Mouse (Mus musculus) ES-CJ7 (cell line): Measurements from ENCODE around the gene Ceacam1.
"Not testable (repeated sequence)": the region's sequence is repeated elsewhere in the genome, so short reads cannot be mapped to it uniquely, and the experiment has no call there.

Source experiments
- DNase-seq: peaks from one replicate; pipeline ENCODE4 v3.0.0; 2011; ENCODE audit warnings: low read depth, low spot score

Ceacam1 gene

GRCm38 (mm10) chr7:25439978-25440815, 37.2 kb downstream of the Ceacam1 start:
- DNase-seq: no peak

GRCm38 (mm10) chr7:25439124-25439822, 38.1 kb downstream of the Ceacam1 start:
- DNase-seq: no peak

GRCm38 (mm10) chr7:25436704-25437103, 40.7 kb downstream of the Ceacam1 start:
- DNase-seq: no peak

GRCm38 (mm10) chr7:25436226-25436625, 41.2 kb downstream of the Ceacam1 start:
- peak; percentile 85 for DNase-seq

GRCm38 (mm10) chr7:25435546-25435851, 41.9 kb downstream of the Ceacam1 start:
- no peak for DNase-seq

- DNase-seq: no peak
These were observed 42.5 kb downstream of the Ceacam1 start for GRCm38 (mm10) chr7:25434654-25435545.

- DNase-seq: no peak
These were observed 43.4 kb downstream of the Ceacam1 start for GRCm38 (mm10) chr7:25433781-25434560.

- peak; percentile 100 for DNase-seq
These were observed 44.3 kb downstream of the Ceacam1 start for GRCm38 (mm10) chr7:25433007-25433541.

- no peak for DNase-seq
These were observed 45.0 kb downstream of the Ceacam1 start for GRCm38 (mm10) chr7:25432381-25432780.

- DNase-seq: no peak
These were observed 47.3 kb downstream of the Ceacam1 start for GRCm38 (mm10) chr7:25429886-25430784.

GRCm38 (mm10) chr7:25428321-25428720, 49.1 kb downstream of the Ceacam1 start:
- no peak for DNase-seq

GRCm38 (mm10) chr7:25427144-25427543, 50.3 kb downstream of the Ceacam1 start:
- no peak for DNase-seq

GRCm38 (mm10) chr7:25426380-25426779, 51.0 kb downstream of the Ceacam1 start:
- DNase-seq: not testable (repeated sequence)

GRCm38 (mm10) chr7:25424429-25424828, 53.0 kb downstream of the Ceacam1 start:
- peak; percentile 89 for DNase-seq

- no peak for DNase-seq
These were observed 55.0 kb downstream of the Ceacam1 start for GRCm38 (mm10) chr7:25422286-25422841.

- no peak for DNase-seq
These were observed 57.5 kb downstream of the Ceacam1 start for GRCm38 (mm10) chr7:25419943-25420342.

- DNase-seq: peak; percentile 83
These were observed 57.9 kb downstream of the Ceacam1 start for GRCm38 (mm10) chr7:25419536-25419935.

GRCm38 (mm10) chr7:25417597-25417996, 59.8 kb downstream of the Ceacam1 start:
- peak; percentile 57 for DNase-seq

- DNase-seq: peak; percentile 46
These were observed 64.5 kb downstream of the Ceacam1 start, which contains the start of gene Cxcl17 for GRCm38 (mm10) chr7:25412833-25413441. Gene Cxcl17 (minus strand): TSS chr7:25412886.
